Mouse (Mus musculus): ENCODE results near the gene Efnb3.
"Not testable (repeated sequence)": the region's sequence is repeated elsewhere in the genome, so short reads cannot be mapped to it uniquely, and the experiment has no call there.

Gene Efnb3

DNA sequence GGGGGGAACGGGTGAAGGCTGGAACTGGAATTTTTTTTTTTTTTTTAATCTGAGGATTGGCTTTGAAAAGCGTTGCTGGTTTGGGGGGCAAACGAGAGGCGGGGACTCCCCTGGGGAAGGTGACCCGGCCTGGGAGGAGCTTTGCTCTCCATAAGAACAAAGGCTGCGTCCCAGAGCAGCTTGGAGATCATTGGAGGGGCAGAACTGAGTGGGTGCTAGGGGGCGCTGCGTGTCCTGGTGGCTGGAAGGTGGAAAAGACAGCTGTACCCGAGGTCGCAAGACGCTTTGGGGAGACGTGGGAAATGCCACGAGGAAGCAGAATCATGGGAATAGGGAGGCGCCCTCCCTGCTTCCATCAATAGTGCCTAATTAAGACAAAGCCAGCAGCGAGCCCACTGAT lies 12.9 kb downstream of the Efnb3 start:
- DNase-seq: peak; percentile 73

DNA sequence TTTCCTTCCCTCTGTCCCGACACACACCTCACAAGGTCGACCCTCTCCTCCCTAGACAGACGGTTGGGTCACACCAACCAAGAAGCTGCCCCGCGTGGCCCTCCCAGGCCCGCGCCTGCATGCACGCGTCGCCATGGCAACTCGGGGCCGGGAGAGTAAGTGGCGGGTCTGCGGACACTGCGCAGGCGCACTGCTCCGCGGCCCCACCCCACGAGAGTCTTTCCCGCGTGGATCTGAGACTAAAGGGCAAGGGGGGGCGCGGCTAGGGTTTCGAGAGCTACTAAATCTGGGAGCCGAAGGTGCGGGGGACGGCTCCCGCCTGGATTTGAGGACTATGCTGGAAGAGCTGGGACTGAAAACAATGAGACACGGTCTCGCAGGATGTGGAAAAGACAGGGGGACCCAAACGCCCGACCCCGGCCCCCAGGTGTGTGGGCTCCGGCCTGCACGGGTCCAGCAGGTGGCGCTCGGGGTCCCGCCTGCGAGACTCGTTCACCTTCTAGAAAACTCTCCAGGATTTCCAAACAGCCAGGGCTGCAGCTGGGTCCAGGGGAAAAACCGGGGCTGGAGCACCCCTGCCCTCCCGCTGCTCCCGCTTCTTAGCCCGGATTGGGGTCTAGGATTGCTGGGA lies 13.5 kb downstream of the Efnb3 start:
- DNase-seq: peak; percentile 88

DNA sequence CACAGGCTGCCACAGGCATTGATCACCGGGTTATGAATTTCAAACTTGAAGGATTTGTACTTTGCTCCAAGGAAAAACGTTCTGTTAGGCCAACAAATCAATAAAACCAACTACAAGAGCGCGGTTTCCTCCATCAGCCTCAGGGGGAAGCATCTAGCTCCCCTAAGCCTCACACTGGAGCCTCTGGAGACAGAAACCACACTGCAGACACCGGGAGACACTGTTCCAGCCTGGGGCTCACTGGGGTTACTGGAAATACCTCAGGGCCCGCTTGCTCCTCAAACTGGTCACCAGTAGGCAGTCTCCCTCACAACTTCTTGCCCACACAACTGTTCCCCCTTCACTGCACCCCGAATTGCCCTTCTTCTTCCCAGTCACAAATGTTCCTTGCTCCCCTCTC lies 14.0 kb downstream of the Efnb3 start:
- DNase-seq: no peak

DNA sequence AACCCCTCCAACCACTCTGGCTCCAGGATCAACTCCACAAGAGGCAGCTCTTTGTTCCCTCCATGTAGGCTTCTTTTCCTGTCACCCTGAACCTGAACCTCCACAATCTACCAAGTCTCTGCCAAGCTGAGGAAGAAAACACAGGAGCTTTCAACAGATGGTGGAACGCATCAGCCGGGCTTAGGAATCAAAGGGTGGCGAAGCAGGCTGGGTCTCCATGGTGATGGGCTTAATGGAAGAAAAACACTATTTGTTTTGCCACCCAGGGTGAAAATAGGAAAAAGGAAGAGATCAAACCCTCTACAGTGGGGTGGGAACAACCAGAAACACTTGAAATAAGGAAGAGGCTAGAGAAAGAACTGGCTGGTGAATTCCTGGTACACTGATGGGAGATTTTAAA lies 16.4 kb downstream of the Efnb3 start:
- DNase-seq: no peak

DNA sequence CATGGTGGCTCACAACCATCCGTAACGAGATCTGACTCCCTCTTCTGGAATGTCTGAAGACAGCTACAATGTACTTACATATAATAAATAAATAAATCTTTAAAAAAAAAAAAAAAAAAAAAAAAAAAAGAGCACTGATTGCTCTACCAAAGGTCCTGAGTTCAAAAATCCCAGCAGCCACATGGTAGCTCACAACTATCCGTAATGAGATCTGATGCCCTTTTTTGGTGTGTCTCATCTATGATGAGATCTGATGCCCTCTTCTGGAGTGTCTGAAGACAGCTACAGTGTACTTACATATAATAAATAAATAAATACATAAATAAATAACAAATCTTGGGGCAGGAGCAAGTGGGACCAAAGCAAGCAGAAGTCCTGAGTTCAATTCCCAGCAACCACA lies 18.3 kb downstream of the Efnb3 start:
- not testable (repeated sequence) for DNase-seq

DNA sequence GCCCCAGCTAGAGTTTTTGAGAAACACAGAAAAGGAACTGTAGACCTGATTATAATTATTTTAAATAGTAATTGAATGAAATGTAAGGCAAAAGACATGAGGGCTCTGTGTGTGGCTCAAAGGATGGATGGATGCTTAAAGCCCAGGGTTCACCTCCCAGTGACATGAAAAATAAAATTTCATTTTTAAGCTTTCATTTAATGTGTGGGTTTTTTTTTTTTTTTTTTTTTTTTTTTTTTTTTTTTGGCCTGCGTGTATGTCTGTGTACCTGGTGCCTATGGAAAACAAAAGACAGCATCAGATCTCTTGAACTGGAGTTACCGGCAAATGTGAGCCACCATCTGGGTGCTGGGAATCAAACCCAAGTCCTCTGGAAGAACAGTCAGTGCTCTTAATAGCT lies 19.3 kb downstream of the Efnb3 start:
- no peak for DNase-seq

DNA sequence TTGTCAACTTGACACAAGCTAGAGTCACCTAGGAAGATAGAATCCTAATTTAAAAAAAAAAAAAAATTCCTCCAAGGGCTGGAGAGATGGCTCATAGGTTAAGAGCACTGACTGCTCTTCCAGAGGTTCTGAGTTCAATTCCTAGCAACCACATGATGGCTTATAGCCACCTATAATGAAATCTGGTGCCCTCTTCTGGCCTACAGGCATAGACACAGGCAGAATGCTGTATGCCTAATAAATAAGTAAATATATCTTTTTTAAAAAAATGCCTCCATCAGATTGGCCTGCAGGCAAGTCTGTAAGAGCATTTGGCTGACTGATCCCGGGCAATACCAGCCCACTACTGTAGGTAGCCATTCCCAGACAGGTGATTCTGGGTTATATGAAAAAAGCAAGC lies 25.0 kb downstream of the Efnb3 start:
- no peak for DNase-seq

DNA sequence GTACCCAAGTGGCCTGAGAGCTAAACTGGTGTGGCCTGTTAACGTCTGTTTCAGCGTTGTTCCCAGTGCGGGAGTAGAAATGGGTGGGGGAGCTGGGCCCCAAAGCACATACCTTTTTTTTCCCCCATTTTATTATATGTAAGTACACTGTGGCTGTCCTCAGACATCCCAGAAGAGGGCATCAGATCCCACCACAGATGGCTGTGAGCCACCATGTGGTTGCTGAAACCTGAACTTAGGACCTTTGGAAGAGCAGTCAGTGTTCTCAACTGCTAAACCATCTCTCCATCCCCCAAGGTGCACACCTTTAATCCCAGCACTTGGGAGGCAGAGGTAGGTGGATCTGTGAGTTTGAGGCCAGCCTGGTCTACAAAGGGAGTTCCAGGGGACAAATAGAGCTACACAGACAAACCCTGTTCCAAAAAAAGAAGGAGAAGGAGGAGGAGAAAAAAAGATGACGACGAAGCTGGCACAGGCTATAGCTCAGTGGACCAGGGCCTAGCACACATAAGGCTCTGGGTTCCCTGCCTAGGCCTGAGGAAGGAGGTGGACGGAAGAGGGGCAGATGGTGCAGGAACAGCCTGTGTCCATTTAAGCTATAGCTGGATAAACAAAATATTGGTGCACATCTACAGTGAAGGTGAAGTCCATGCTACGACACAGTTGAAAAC lies 27.4 kb downstream of the Efnb3 start:
- no peak for DNase-seq

DNA sequence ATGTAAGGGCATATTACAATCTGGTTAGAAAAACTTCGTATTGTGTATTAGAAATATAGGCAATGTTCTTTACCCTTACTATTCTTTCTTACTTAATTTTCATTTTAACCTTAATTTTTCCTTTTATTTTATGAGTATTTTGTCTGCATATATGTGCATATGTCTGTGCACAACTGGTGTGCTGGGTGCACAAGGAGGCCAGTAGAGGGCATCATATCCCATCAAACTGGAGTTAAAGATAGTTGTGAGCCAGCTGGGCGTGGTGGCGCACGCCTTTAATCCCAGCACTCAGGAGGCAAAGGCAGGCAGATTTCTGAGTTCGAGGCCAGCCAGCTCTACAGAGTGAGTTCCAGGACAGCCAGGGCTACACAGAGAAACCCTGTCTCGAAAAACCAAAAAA lies 29.2 kb downstream of the Efnb3 start:
- DNase-seq: not testable (repeated sequence)

DNA sequence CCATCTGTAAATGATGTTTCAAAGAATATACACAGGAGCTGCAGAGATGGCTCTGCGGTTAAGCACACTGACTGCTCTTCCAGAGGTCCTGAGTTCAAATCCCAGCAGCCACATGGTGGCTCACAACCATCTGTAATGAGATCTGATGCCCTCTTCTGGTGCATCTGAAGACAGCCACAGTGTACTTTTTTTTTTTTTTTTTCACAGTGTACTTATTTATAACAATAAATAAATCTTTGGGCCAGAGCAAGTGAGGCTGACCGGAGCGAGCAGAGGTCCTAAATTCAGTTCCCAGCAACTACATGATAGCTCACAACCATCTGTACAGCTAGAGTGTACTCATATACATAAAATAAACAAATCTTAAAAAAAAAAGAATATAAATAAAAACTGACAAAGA lies 29.7 kb downstream of the Efnb3 start:
- DNase-seq: not testable (repeated sequence)

DNA sequence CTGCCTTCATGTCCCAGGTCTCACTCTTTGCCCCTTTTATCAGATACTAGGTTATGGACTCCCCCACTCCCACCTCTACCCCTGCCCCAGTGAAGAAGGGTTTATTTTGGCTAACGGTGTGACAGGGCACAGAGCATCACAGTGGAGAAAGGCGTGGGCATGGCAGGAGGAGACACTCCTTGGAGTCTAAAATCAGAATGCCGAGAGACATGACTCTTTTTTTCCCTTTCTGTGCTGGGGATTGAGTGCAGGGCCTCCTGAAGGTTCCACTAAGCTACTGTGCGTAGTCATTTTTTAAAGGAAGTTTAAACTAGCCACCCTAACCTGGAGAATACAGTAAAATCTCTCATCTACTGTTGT lies 32.0 kb downstream of the Efnb3 start:
- no peak for DNase-seq

DNA sequence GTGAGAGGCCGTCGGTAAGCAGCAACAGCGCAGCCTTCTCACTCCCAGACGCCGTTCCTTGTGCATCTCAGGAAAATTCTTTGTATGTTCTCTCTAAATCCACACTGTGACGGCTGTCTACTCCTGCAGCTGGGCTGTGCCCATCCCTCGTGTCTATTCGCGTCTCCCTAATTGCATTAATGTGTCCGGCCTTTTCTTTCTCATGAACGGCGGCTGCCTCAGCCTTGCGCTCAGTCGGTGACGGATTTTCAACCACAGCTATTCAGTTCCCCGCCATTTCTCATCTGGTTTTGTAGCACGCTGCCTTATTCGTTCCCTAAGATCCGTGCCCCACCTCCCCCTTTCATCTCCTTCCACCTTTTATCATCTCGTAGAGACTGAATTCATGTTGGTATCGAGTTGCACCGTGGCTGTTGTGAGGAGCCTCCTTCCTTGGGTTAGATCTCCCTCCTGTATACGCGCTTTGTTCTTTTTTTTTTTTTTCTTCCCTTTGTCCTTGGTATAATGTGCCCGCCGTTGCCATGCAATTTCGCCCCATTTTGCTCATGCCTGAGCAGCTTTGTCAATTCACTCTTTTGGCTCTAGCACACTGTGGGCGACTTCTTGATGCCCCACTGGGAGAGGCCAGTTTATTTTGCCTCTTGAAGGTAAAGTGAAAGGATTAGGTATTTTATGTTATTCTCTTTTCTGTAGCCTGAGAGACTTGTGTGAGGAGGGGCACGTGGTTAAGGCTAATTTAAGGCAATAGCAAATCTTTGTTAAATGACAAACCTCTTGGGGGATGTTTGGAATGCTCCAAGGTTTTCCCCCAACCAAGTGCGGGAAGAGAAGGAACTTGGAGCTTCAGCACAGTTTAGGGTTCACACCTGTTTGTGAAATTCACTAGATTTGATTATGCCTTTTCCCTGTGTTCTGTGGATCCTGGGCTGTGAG lies 32.6 kb downstream of the Efnb3 start:
- no peak for DNase-seq

DNA sequence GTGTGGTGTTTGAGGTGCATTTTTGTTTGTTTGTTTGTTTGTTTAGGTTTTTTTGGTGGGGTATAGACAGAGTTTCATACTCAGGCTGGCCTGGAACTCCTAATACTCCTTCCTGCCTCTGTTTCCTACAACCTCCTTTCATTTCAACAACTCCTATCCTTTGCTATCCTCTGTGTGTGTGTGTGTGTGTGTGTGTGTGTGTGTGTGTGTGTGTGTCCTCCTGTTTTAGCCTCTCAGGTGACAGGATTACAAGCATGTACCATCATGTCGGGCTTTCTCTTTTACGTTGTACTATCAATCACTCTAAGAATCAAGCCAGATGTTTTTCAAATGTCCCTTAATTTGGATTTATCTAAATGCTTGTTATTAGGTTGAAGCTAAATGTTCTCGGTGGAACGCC lies 33.4 kb downstream of the Efnb3 start:
- DNase-seq: no peak

DNA sequence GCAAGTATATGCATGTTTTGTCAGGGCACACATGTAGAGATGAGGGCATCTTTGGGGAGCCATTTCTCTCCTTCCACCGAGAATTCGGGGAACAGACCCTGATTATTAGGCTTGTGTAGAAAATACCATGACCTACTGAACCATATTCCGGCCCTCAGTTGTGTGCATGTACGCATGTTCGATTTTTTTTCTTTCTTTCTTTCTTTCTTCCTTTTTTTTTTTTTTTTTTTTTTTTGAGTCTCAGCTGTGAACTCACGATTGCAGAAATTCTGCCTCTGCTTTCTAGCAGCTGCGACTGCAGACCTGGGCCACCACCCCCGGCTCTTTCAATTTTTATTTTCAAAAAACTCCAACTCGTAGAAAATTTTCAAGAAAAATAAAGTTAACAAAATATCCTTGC lies 34.3 kb downstream of the Efnb3 start:
- no peak for DNase-seq

DNA sequence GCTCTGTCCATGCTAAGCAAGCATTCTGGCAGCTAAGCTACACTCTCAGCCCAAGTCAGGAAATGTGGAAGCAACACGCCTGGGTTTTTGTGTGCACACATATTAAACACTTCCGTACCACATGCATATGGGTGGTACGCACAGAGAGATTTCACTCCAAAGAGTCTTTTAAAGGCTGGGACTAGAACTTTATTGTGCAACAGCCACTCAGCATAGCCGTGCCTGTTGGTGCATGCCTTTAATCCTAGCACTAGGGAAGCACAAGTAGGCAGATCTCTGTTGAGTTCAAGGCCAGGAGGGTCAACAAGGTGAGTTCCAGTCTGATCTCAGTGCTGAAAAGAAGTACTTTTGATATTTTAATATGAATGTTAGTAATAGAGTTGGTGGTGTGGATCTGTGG lies 36.4 kb downstream of the Efnb3 start:
- DNase-seq: no peak

DNA sequence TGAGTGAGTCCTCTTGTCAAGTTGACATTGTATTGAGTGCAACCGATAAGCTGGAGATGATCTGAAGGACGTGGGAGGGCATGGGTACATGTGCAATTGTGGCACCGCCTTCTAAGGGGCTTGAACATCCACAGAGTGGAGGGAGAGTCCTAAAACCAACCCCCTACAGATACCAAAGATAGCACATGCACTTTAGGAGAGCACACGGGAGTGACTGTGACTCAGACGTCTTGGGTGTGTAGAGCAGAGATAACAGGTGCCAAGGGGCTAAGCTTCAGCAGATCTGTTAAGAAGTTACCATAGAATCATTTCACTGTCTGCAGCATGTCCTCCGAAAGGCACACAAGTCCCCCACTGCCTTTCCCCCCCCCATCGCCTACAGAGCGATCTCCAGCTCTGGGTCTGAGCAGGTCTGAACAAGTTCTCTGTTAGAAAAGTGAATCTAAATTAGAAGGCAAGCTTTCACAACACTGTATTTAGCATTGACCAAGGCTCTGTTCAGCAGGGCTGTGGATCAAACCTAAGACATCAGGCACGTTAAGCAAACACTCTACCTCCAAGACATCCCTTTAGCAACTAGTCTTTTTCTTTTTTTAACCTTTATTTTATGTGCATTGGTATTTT lies 38.4 kb downstream of the Efnb3 start:
- no peak for DNase-seq

DNA sequence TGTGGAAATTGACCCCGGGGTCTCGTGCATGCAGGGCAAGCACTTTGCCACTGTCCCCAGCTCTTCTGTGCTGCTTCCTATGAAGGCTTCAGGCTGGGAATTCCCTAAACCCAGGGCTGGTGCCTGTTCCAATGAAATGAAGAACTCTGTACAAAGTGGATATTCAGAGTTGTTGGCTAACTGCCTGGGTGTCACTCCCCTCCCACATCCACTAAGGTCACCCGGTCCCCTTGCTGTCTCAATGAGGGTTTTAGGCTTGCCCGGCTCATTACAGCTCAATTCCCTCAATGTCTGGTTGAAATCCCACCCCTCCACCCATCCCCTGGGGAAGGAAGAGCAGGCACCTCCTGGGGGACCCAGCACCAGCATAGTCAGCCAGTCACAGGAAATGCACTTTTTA lies 40.0 kb downstream of the Efnb3 start:
- DNase-seq: no peak

DNA sequence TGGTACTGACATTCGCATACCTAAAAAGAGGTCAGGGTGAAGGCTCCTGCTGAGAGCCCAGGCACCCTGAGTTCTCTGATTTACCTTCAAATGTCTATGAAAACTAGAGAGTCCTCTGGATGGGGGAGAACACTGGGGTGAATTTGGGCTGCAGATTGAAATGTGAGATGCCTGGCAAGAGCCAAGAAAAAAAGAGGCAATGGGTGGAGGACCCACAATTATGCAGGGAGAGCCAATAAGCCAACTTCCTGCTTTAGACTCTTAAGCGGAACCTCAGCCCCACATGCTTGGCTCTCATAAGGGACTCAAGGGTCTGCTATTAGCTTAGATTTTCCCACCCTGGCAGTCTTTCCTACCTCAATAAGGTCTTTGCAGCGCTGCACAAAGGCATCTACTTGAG lies 43.3 kb downstream of the Efnb3 start:
- no peak for DNase-seq

DNA sequence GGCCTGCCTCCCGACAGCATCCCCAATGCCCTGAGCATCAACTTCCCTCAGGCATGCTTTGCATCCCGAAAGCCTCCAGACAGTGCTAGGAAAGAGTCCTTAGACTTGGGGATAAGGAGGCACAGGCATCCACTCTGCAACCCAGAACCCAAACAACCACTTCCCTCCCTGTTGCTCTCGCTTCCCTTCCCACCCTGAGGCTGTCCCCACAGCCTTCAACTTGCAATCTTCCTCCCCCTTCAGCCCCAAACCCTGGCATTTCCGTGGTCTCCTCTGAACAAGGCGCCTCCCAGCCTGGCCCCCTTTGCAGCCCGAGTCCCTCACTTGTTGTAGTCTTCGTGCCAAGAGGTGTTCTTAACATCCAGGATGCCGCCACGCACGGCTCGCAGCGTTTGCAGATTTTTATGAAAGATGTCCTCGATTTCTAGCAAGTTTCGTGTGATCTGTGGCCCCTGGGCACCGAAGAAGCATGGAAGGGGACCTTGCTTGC lies 43.8 kb downstream of the Efnb3 start:
- DNase-seq: no peak

DNA sequence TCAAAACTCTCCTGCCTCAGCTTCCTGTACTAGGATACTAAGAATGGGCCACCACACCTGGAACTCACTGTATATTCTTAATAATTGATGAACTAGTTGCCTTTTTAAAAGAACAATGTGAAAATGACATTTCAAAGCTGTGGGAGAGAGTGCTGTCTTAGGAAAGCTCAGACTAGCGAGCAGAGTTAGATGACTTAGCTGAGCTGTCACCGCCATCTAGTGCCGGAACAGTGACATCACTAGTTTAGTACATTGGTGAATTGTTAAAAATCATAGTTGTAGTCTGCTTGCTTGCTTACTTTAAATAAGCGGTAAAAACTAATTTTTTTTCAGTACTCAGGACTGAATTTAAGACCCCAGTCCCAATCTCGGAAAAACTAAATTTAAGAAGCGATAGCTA lies 46.2 kb downstream of the Efnb3 start:
- DNase-seq: peak; percentile 77

DNA sequence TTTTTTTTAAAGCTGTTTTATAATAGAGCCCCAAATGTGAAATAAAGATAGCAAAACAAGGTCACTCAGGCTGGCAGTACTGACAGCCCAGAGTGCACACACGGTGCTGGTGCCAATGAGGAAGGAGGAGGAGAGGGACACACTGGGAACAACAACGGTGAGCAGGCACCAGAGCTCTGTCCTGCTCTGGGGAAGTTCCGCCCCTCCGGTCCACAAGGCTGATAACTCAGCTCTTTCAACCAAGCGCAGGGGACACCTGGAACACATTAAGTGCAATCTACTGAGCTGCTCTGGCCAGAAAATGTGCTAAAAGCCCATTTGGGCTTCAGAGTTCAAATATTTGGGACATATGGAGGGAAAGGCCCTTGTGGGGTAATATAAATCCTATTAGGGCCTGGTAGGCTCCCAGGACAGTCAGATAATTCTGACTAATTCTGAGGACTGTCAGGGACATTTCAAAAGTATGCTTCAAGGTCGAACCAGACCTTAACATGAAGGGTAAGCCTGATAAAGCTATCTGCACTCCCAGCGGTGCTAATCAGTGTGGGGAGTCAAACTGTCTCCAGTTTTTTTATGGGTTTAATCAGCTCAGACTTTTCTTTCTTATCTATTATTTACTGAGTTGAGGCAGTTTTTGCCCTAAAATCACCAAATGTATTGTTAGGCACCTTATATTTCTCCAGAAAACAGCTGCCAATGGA lies 49.1 kb downstream of the Efnb3 start:
- DNase-seq: no peak

Data from lung, postnatal 10 days (tissue).